Mouse (Mus musculus) CH12.LX (cell line): Measurements from ENCODE around the gene Rbm25. TPM values are rescaled to one million over a fixed set of nuclear protein-coding genes. Genes with fewer than 3 reads are reported as not detected.
A peak's percentile ranks its signal among the peaks of the same experiment; 100 is the strongest.

Experiments
- DNase-seq: peaks from one replicate; pipeline ENCODE4 v3.0.0-alpha.2; 2013; ENCODE audit errors: extremely low read depth
- H3K27ac ChIP-seq: 2 replicates; pipeline ENCODE4 v1.5.1; 2012; ENCODE audit warnings: low read depth, mild to moderate bottlenecking, control low read depth, moderate library complexity; ENCODE audit not compliant: insufficient read depth
- H3K27me3 ChIP-seq: replicated peaks from 2 replicates; pipeline ENCODE3; 2012; ENCODE audit warnings: inconsistent platforms
- H3K36me3 ChIP-seq, 2 experiments: replicated peaks in 1 of 2; 2 replicates each; pipeline versions ENCODE3 to v1.6.1; 2012; ENCODE audit warnings: inconsistent platforms in 1 of 2, low read length in 1 of 2, mild to moderate bottlenecking in 1 of 2, mixed read lengths in 1 of 2, moderate library complexity in 1 of 2; ENCODE audit not compliant: control insufficient read depth in 1 of 2, insufficient read depth in 1 of 2
- H3K4me1 ChIP-seq, 2 experiments: 2 replicates each; pipeline ENCODE4 v1.6.1; 2012; ENCODE audit warnings: inconsistent platforms in 1 of 2, moderate library complexity in 1 of 2; ENCODE audit not compliant: insufficient read depth in 2 of 2, control insufficient read depth in 1 of 2
- H3K4me2 ChIP-seq: 2 replicates; pipeline ENCODE4 v1.6.1; 2012; ENCODE audit warnings: low read depth, mild to moderate bottlenecking, control low read depth; ENCODE audit not compliant: poor library complexity, insufficient read depth, severe bottlenecking
- H3K4me3 ChIP-seq, 3 experiments: fragments of 150-350 bp in 1 of 3; sonication (generic) in 1 of 3; replicated peaks in 1 of 3; 2 replicates each; pipeline versions ENCODE3 to v1.5.1; 2011 to 2012; ENCODE audit warnings: low read depth in 2 of 3, low read length in 2 of 3, mild to moderate bottlenecking in 2 of 3, moderate library complexity in 2 of 3, control low read depth in 1 of 3, improper control_type of control experiment in 1 of 3, inconsistent platforms in 1 of 3, mixed read lengths in 1 of 3; ENCODE audit not compliant: poor library complexity in 1 of 3
- H3K79me2 ChIP-seq: replicated peaks from 2 replicates; pipeline ENCODE4 v1.6.1; 2012; ENCODE audit warnings: mild to moderate bottlenecking, moderate library complexity; ENCODE audit not compliant: control insufficient read depth, poor library complexity, insufficient read depth, severe bottlenecking; ENCODE audit errors: extremely low read depth
- H3K9ac ChIP-seq: 2 replicates; pipeline ENCODE4 v1.6.1; 2012; ENCODE audit warnings: low read depth, mild to moderate bottlenecking, control low read depth, moderate library complexity; ENCODE audit not compliant: insufficient read depth
- H3K9me3 ChIP-seq: replicated peaks from 2 replicates; pipeline ENCODE3; 2012; ENCODE audit warnings: low read length, inconsistent platforms, mixed read lengths
- CHD1 ChIP-seq: IDR thresholded peaks from 2 replicates; pipeline ENCODE4 v1.6.1; 2012; ENCODE audit warnings: low read depth, low read length, improper control_type of control experiment, inconsistent platforms
- CTCF ChIP-seq, 2 experiments: IDR thresholded peaks in 1 of 2; conservative IDR thresholded peaks in 1 of 2; 2 replicates each; pipeline ENCODE4 v1.5.1; 2011 to 2012; ENCODE audit warnings: low read depth in 2 of 2, low read length in 2 of 2, improper control_type of control experiment in 1 of 2, inconsistent platforms in 1 of 2, mild to moderate bottlenecking in 1 of 2, moderate library complexity in 1 of 2
- E2F4 ChIP-seq: IDR thresholded peaks from 2 replicates; pipeline ENCODE4 v1.6.1; 2011; ENCODE audit warnings: low read depth, low read length, improper control_type of control experiment; ENCODE audit not compliant: insufficient replicate concordance
- EP300 ChIP-seq: IDR thresholded peaks from 2 replicates; pipeline ENCODE4 v1.6.1; 2011; ENCODE audit warnings: low read length, improper control_type of control experiment
- HCFC1 ChIP-seq: IDR thresholded peaks from 2 replicates; pipeline ENCODE4 v1.6.1; 2012; ENCODE audit warnings: low read depth, mild to moderate bottlenecking, inconsistent platforms, low read length, improper control_type of control experiment
- KAT2A ChIP-seq: IDR thresholded peaks from 2 replicates; pipeline ENCODE4 v1.6.1; 2012; ENCODE audit warnings: low read length, improper control_type of control experiment, inconsistent platforms; ENCODE audit not compliant: insufficient replicate concordance
- MXI1 ChIP-seq: IDR thresholded peaks from 2 replicates; pipeline ENCODE4 v1.6.1; 2011; ENCODE audit warnings: mild to moderate bottlenecking, low read depth, low read length, improper control_type of control experiment
- MYC ChIP-seq: IDR thresholded peaks from 2 replicates; pipeline ENCODE4 v1.6.1; 2011; ENCODE audit warnings: low read depth, mild to moderate bottlenecking, improper control_type of control experiment, low read length
- RAD21 ChIP-seq: IDR thresholded peaks from 2 replicates; pipeline ENCODE4 v1.6.1; 2011; ENCODE audit warnings: low read depth, mild to moderate bottlenecking, low read length, improper control_type of control experiment, moderate library complexity
- SIN3A ChIP-seq: IDR thresholded peaks from 2 replicates; pipeline ENCODE4 v1.6.1; 2012; ENCODE audit warnings: low read length, improper control_type of control experiment, inconsistent platforms
- TCF12 ChIP-seq: IDR thresholded peaks from 2 replicates; pipeline ENCODE4 v1.6.1; 2014; ENCODE audit warnings: low read depth, mild to moderate bottlenecking, inconsistent platforms, low read length, improper control_type of control experiment
- ZKSCAN1 ChIP-seq: IDR thresholded peaks from 2 replicates; pipeline ENCODE4 v1.6.1; 2012; ENCODE audit warnings: low read depth, inconsistent platforms, low read length, improper control_type of control experiment, borderline replicate concordance
- ZMIZ1 ChIP-seq: IDR thresholded peaks from 2 replicates; pipeline ENCODE4 v1.6.1; 2012; ENCODE audit warnings: low read depth, mild to moderate bottlenecking, inconsistent platforms, low read length, improper control_type of control experiment
- ZNF384 ChIP-seq: IDR thresholded peaks from 2 replicates; pipeline ENCODE4 v1.6.1; 2012; ENCODE audit warnings: low read depth, low read length, improper control_type of control experiment, inconsistent platforms
- dilution Hi-C: fragments of 300-500 bp; cut with MboI; formaldehyde crosslinking; loops from 2 replicates; pipeline ENCODE4 v1.14.3; 2020; ENCODE audit warnings: low sequenced_read_pairs; ENCODE audit not compliant: extremely low pct_unique_long_range_greater_than_20kb, extremely low pct_ligation_motif_present
- in situ Hi-C: fragments of 300-500 bp; cut with MboI; formaldehyde crosslinking; loops from 3 replicates; pipeline ENCODE4 v1.14.3; 2019; ENCODE audit warnings: low sequenced_read_pairs, low pct_ligation_motif_present, low pct_unique_long_range_greater_than_20kb, mixed read lengths
- polyA plus RNA-seq: library from polyadenylated mRNA; unstranded; fragments of >175 nt; gene quantifications from 2 replicates; pipeline ENCODE4 v1.2.1, GENCODE M21; 2012; ENCODE audit warnings: low read depth; ENCODE audit not compliant: insufficient read length
- total RNA-seq, 2 experiments: library from RNA; depleted of rRNA; stranded (reverse); fragments of 300-350 nt in 1 of 2; fragments of >200 nt in 1 of 2; gene quantifications; 2 replicates each; pipeline ENCODE4 v1.2.3; 2012 to 2014

Rbm25 gene
- total and polyA plus RNA-seq, 3 experiments: 58.6 to 227 (median 97.5) TPM

GRCm38 (mm10) chr12:83641233-83641632, 10.2 kb downstream of the Rbm25 start:
- Histone ChIP-seq H3K27ac (no peak overlapping the region), H3K4me2 (no peak overlapping the region), H3K27me3 (no peaks in the 10 kb centered on the region), H3K36me3 (peaks cover 35 to 77% of the 10 kb centered on the region in 2 experiments), H3K4me3 (no peak overlapping the region), H3K9me3 (no peaks in the 10 kb centered on the region), H3K4me1 (peaks cover 0 to 38% of the 10 kb centered on the region in 2 experiments; a peak in 2 of 4 replicates), H3K79me2 (peaks cover 77% of the 10 kb centered on the region), H3K9ac (no peak overlapping the region)
- no peak for TF ChIP-seq CTCF (conservative IDR thresholded peaks at IDR 0.05 in 1 of 2, IDR thresholded peaks at IDR 0.05 in 1 of 2; ENCODE audit: low read depth in 2 of 2, low read length in 2 of 2)
- peak; percentile 83 for TF ChIP-seq ZNF384
- TF ChIP-seq E2F4: no peak
- 0 out of 2 replicates have a peak, but pooled peaks have one; percentile 41 for TF ChIP-seq CHD1
- DNase-seq: no peak
- in situ Hi-C loops (loop anchor here (5.0 kb wide), 1 partner anchor 36 kb away; no protein-coding TSS in a partner anchor), dilution Hi-C loops (no loop called here)

GRCm38 (mm10) chr12:83643116-83643515, 12.1 kb downstream of the Rbm25 start:
- dilution Hi-C loops: no loop called here
- H3K4me3 ChIP-seq: no peak overlapping the region
- no peak overlapping the region for H3K4me2 ChIP-seq
- H3K27me3 ChIP-seq: no peaks in the 10 kb centered on the region
- DNase-seq: no peak
- H3K4me1 ChIP-seq: peaks cover 0 to 36% of the 10 kb centered on the region in 2 experiments; a peak in 2 of 4 replicates
- H3K79me2 ChIP-seq: peaks cover 63% of the 10 kb centered on the region
- no peak overlapping the region for H3K27ac ChIP-seq
- no peaks in the 10 kb centered on the region for H3K9me3 ChIP-seq
- no peak for TF ChIP-seq EP300
- peaks cover 37 to 74% of the 10 kb centered on the region in 2 experiments for H3K36me3 ChIP-seq
- H3K9ac ChIP-seq: no peak overlapping the region
- in situ Hi-C loops: loop anchor here (5.0 kb wide), 1 partner anchor 34 kb away; no protein-coding TSS in a partner anchor

- H3K4me1 ChIP-seq: peaks cover 0 to under 1% of the 10 kb centered on the region in 2 experiments; a peak in 2 of 4 replicates
- no peaks in the 10 kb centered on the region for H3K9me3 ChIP-seq
- dilution Hi-C loops (no loop called here), in situ Hi-C loops (no loop called here)
- H3K79me2 ChIP-seq: peaks cover 44% of the 10 kb centered on the region
- H3K9ac ChIP-seq: no peak overlapping the region
- peaks cover 41 to 82% of the 10 kb centered on the region in 2 experiments for H3K36me3 ChIP-seq
- no peak overlapping the region for H3K4me3 ChIP-seq
- no peak overlapping the region for H3K27ac ChIP-seq
- TF ChIP-seq ZMIZ1: no peak
- TF ChIP-seq MYC: no peak
- TF ChIP-seq MXI1: no peak
- no peak for TF ChIP-seq SIN3A
- TF ChIP-seq CTCF (conservative IDR thresholded peaks at IDR 0.05 in 1 of 2, IDR thresholded peaks at IDR 0.05 in 1 of 2; ENCODE audit: low read depth in 2 of 2, low read length in 2 of 2): no peak
- TF ChIP-seq HCFC1: no peak
- TF ChIP-seq ZKSCAN1: no peak
- TF ChIP-seq TCF12: no peak
- no peak for TF ChIP-seq KAT2A
- TF ChIP-seq RAD21: no peak
- H3K27me3 ChIP-seq: no peaks in the 10 kb centered on the region
- no peak for DNase-seq
- H3K4me2 ChIP-seq: no peak overlapping the region
Observed at GRCm38 (mm10) chr12:83650346-83650745, 19.3 kb downstream of the Rbm25 start.
